Mouse (Mus musculus): ENCODE data around the gene Slc44a3. TPM values are rescaled to one million over a fixed set of nuclear protein-coding genes. Genes with fewer than 3 reads are reported as not detected.

The Slc44a3 gene
- under 1 TPM in 1 of 2 experiments, not detected in 1; 0.16 TPM for total RNA-seq (2021)
- long read RNA-seq, experiment 1: 0 reads
- long read RNA-seq, experiment 2: 0 reads

DNA sequence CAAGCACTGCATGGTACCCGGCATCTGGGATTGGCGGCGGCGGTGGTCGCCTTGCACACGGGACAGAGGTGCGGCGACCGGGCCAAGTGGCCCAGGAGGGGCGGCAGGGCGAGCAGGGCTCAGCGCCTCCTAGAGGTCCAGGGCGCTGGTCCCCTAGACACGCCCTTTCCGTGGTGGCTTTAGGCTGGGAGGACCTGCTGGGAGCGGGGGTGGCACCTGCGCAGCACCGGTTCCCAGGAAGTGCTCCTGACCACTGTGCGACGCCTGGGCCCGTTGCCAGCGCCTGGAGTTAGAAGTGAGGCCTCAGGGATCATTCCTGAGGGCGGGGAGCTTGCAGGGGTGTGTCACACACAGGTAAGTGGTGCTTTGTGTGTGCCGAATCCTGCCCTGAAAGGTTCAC lies at the start of gene Slc44a3:
Gene Slc44a3, minus strand, starts transcription at position 229 of the 400 bp plus-strand sequence.
- peak; percentile 18 for DNase-seq
- intact Hi-C loops (cut with DNase I; ENCODE audit: low total_unique reads): no loop called here

- DNase-seq: no peak
- intact Hi-C loops (cut with DNase I; ENCODE audit: low total_unique reads): no loop called here
Measured at GRCm38 (mm10) chr3:121579880-121580549, 47.8 kb upstream of the Slc44a3 start.

DNA sequence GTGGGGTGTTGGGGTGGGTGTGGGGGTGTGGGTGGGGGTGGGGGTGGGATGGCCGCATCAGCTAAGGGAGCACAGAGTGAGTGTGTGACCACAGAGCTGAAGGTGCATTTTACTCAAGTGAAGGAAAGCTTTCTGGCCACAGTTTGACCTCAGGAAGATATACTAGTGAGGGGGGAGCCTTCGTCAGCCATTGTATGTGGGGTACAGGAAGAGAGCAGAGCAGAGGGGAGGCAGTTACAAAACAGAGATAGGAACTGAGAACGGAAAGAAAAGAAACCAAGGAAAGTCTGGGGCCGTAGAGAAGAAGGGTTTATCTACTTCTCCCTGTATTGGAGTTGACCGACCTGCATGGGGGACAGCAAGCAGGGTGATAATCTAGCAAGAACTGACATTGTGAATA lies 47.2 kb upstream of the Slc44a3 start:
- no peak for DNase-seq
- intact Hi-C loops (cut with DNase I; ENCODE audit: low total_unique reads): no loop called here

GRCm38 (mm10) chr3:121578706-121579105 lies 46.5 kb upstream of the Slc44a3 start:
- intact Hi-C loops (cut with DNase I; ENCODE audit: low total_unique reads): no loop called here
- DNase-seq: no peak

DNA sequence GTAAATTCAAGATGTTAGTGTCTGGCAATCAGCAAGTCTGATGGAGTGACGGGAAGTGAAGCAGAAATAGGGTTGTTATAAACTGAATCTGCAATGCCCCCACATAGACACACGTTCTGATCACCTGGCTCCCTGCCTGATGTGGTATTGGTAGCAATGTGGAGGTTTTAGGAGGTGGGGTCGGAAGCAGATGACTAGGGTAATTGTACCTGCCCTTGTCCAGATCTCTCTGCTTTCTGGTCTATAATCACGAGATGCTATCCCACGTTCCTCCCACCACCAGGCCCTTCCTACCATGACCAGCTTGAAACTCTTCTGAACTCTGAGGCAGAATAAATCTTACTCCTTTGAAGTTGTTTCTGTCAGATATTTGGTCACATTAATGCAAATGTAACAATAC lies 45.4 kb upstream of the Slc44a3 start:
- no peak for DNase-seq
- intact Hi-C loops (cut with DNase I; ENCODE audit: low total_unique reads): no loop called here

DNA sequence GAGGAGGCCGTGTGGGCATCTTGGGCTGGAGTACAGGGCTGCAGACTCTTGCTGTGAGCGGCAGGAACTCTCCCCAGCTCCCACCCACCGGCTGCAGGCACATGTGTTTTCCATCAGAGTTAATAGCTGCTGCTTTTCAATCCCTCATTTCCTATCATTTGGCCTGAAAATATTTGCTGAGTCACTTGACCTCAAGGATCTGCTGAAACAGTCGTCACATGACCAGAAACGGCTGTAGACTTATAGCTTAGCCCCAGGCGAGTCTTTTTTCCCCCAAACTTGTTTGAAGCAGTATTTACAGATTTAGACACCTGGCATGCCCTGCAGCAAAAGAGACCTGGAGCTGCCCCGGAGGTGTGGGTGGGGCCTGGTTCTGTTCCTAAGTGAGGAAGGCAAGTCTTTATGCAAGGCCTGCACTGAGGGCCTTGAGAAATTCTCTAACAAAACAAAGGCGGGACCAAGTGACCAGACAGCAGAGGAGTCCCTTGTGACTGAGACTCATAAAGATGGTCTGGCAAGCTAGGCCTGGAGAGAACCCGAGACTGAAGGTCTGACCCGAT lies 44.9 kb upstream of the Slc44a3 start:
- intact Hi-C loops (cut with DNase I; ENCODE audit: low total_unique reads): no loop called here
- peak; percentile 72 for DNase-seq

DNA sequence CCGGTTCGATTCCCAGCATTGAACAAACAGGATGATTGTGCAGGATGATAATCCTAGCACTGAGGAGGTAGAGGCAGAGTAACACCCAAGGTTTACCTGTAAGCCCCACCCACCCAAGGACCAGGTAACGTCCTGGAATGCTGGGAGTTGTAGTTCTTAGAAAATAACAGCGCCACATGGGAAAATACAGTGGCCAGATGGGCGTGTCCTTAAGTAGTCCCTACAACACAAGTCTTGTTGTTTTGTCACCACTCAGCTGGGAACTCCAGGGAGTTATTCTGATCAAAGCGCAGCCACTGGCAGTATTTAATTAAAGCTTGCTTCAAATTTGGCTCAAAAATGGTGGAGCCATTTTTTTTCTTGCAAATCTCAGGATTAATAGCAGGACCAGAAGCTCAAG lies 44.2 kb upstream of the Slc44a3 start:
- DNase-seq: no peak
- intact Hi-C loops (cut with DNase I; ENCODE audit: low total_unique reads): no loop called here

GRCm38 (mm10) chr3:121574386-121574785 lies 42.2 kb upstream of the Slc44a3 start:
- intact Hi-C loops (cut with DNase I; ENCODE audit: low total_unique reads): no loop called here
- DNase-seq: no peak

DNA sequence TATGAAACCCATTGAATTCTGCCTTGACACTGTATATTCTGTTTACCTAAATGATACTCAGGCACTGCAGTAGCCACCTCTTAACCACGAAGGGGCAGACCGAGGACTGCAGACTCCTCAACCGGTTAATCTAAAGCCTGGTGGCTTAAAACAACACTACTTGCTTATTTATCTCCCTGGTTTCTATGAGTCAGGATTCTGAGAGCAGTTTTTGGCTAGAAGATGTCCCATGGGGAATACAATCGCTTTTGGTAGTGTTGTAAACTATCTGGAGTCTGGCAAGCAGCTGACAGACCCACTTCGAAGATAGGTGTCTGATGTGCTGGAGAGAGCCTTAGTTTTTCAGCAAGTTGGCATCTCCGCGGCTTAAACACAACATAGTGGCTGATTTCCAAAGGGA lies 41.7 kb upstream of the Slc44a3 start:
- intact Hi-C loops (cut with DNase I; ENCODE audit: low total_unique reads): no loop called here
- DNase-seq: no peak

DNA sequence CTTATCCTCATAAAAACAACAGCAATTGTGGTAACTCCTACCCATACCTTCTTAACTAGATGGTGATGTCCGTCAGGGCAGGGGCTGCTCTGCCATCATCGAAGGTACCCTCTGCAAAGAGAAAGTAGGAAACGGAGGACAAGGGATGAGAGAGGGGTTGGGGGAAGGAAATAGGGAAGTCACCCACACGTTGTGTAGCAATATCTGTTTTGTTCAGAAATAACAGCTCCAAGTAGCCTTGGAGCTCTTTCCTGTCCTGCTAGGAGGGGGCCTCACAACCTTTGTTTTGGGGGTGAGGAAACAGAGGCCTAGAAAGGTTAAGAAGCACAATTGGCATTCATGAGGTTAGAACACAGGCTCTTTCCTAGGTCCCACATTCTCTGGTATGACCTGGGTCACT lies 39.3 kb upstream of the Slc44a3 start:
- no peak for DNase-seq
- intact Hi-C loops (cut with DNase I; ENCODE audit: low total_unique reads): no loop called here

GRCm38 (mm10) chr3:121570623-121571022 lies 38.4 kb upstream of the Slc44a3 start:
- DNase-seq: no peak

GRCm38 (mm10) chr3:121569767-121570166 lies 37.6 kb upstream of the Slc44a3 start:
- DNase-seq: no peak
- intact Hi-C loops (cut with DNase I; ENCODE audit: low total_unique reads): no loop called here

More at GRCm38 (mm10) chr3:121570623-121571022, 38.4 kb upstream of the Slc44a3 start:
- intact Hi-C loops (cut with DNase I; ENCODE audit: low total_unique reads): no loop called here

- intact Hi-C loops (cut with DNase I; ENCODE audit: low total_unique reads): no loop called here
- no peak for DNase-seq
Measured at GRCm38 (mm10) chr3:121569004-121569403, 36.8 kb upstream of the Slc44a3 start.

GRCm38 (mm10) chr3:121567904-121568303 lies 35.7 kb upstream of the Slc44a3 start:
- intact Hi-C loops (cut with DNase I; ENCODE audit: low total_unique reads): no loop called here
- no peak for DNase-seq

GRCm38 (mm10) chr3:121567337-121567900 lies 35.2 kb upstream of the Slc44a3 start:
- intact Hi-C loops (cut with DNase I; ENCODE audit: low total_unique reads): no loop called here

DNA sequence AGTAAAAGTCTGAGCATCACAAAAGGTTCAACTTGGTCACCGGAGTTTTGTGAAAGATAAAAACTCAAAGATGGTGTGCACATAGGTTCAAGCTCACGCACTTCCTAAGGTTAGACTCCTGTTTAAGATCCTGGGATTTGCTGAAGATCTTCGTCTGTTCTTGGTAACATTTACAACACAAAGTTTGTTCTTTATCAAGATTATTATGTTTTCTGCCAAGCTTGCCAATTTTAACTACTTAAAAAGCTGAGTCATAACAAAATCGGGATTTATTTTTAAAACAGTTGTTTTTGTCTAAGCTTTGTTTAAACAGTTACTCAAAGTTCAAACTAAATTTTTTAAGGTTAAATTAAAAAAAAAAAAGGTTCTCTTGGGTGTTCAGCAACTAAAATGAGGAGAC lies 34.7 kb upstream of the Slc44a3 start:
- DNase-seq: no peak
- intact Hi-C loops (cut with DNase I; ENCODE audit: low total_unique reads): no loop called here

More at GRCm38 (mm10) chr3:121567337-121567900, 35.2 kb upstream of the Slc44a3 start:
- no peak for DNase-seq

DNA sequence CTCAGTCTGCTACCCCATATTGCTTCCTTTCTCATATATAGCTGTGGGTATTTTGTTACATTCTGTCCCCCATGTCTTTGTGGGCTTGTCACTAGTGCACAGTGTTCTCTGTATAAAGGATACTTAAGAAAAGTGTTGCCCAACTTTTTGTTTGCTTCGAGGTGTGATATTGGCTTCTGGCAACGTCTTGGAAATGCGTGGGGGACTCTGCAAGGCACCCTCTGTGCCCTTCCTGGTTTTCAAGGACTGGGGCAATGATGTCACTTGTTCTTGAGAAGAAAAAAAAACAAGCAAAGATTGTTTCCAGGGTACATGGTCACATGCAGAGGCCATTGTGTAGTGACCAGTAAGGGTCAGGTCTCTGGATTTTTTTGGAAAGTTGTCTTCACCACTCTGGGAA lies 29.6 kb upstream of the Slc44a3 start:
- intact Hi-C loops (cut with DNase I; ENCODE audit: low total_unique reads): no loop called here

DNA sequence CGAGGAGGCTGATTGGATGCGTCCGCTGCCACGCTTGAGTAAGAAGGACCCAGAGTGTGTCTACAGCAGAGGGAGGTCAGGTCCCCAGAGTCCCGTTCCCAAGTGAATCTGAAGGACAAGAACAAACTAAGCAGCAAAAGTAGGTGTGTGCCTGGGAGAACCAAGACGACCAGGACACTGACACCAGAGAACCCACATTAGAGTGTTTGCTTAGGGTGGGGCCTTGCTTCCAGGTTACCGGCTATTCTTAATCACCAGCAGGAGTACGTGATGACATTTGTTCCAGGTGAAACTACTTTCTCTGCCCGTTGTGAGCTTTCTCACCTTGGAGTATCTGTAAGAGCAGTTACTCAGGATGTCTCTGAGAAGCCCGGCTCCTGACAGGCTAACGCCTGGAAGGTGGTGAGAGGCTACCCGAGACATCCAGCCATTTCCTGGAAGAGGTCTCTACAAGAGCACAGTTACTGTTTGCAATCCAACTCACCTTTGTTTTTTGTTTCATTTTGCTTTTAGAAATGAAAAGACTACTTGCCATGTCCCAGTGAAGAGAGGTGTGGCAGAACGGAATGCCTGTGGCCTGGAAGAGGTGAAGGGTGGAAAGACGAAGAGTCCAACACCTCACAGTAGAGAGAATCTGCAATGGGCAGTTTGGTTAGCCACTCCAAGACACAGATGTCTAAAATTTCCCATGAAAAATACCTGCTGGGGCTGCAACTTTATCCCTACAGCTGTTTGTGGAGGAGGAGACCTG lies 28.1 kb upstream of the Slc44a3 start:
- intact Hi-C loops (cut with DNase I; ENCODE audit: low total_unique reads): no loop called here
- no peak for DNase-seq

More for the DNA sequence above, 29.6 kb upstream of the Slc44a3 start:
- no peak for DNase-seq

GRCm38 (mm10) chr3:121559406-121560114 lies 27.4 kb upstream of the Slc44a3 start:
- no peak for DNase-seq
- intact Hi-C loops (cut with DNase I; ENCODE audit: low total_unique reads): no loop called here

DNA sequence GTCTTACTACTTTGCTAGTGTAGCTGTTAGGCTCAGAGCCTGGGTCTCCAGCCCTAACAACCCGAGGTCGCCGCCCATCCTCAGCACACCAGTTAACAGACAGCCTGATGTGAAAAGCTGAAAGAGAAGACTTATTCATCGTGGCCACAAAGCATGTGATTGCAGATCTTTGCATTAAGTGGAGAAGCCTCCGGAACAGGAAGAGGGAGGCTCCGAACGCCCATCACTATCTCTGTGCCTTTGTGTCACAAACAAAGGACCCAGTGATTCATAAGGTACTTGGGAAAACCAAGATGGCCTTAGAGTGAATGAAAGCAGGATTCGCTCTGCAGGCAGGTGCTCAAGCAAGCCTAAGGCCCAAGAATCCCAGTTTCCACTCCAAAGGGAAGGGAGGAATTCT lies 26.7 kb upstream of the Slc44a3 start:
- intact Hi-C loops (cut with DNase I; ENCODE audit: low total_unique reads): no loop called here
- DNase-seq: no peak

Data from gastrocnemius, postnatal 14 days (tissue).